Mouse (Mus musculus): ENCODE data around the gene Ubac1. TPM values are rescaled to one million over a fixed set of nuclear protein-coding genes. Genes with fewer than 3 reads are reported as not detected.

Ubac1 gene
- polyA plus RNA-seq, 1 experiment: 128 TPM

DNA sequence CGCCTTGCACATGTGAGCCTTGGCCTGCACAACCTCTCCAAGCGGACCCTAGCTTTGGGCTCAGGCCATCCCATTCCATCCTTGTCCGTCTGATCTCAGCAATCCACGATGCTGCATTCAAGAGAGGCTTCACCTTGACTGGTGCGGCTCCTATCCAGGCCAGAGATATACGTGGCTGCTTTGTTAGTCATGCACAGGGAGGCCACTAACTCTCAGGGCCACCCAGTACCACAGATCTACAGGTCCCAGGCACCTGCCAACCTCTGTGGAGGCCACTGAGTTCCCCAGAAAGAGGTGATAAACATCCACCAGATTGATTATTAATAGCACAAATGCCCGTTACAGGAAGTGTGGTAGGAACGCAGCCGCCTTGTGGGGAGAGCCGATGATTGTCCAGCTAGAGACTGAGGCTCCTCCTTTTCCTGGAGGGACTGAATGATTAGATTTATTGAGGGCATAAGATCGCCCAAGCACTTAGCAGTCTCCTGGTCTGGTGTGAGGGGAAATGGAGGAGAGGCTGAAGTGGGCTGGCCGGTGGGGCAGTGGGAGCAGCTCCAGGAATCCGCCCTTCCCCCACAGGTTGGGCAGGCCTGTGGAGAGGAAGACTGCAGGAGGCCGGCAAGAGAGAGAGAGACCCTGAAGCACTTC lies 19.7 kb upstream of the Ubac1 start:
- Histone ChIP-seq H3K4me2 (ENCODE audit: low read depth) (no peak overlapping the region), H3K79me2 (ENCODE audit: control insufficient read depth, insufficient read depth) (no peaks in the 10 kb centered on the region), H3ac (ENCODE audit: control insufficient read depth, insufficient read length) (no peak overlapping the region), H3K4me3 (no peak overlapping the region), H3K27me3 (ENCODE audit: control insufficient read depth, insufficient read depth, insufficient read length) (peaks cover 92% of the 10 kb centered on the region), H3K36me3 (ENCODE audit: control insufficient read depth, insufficient read depth) (no peaks in the 10 kb centered on the region)
- TF ChIP-seq MYOG (IDR thresholded peaks at IDR 0.05; ENCODE audit: control insufficient read depth in 1 of 3, insufficient read depth in 1 of 3, insufficient read length in 2 of 3, low read depth in 2 of 3) (no peak), SRF (IDR thresholded peaks at IDR 0.05; ENCODE audit: control insufficient read depth, insufficient read length, low read depth) (no peak), USF1 (IDR thresholded peaks at IDR 0.05; ENCODE audit: low read depth) (no peak), CEBPB (IDR thresholded peaks at IDR 0.05; ENCODE audit: insufficient read depth, poor library complexity, severe bottlenecking) (no peak)

- H3K27me3 ChIP-seq (ENCODE audit: control insufficient read depth, insufficient read depth, insufficient read length): peaks cover 91% of the 10 kb centered on the region
- H3K36me3 ChIP-seq (ENCODE audit: control insufficient read depth, insufficient read depth): no peaks in the 10 kb centered on the region
- no peak for TF ChIP-seq TCF3 (IDR thresholded peaks at IDR 0.05; ENCODE audit: insufficient read length, low read depth)
These were observed 18.4 kb upstream of the Ubac1 start for GRCm38 (mm10) chr2:26039951-26040350.

DNA sequence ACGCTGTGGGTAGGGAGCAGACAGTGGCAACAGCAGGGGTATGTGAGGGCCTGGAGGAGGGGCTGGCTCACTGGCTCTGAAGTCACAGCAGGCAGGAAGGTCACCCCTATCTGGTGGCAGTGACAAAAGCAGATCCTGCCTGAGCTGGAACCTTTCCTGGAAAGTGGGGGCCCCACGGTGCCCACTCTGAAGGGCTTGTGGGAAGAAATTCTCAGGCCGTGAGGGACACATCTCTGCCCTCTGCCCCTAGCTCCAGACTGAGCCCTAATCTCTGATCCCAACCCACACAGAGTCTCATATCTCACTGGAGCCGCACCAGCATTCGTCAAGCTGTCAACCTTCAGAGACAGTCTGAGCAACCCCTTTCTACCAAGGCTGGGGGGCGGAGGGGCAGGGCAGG lies 15.8 kb upstream of the Ubac1 start:
- Histone ChIP-seq H3K36me3 (ENCODE audit: control insufficient read depth, insufficient read depth) (no peaks in the 10 kb centered on the region), H3K4me2 (ENCODE audit: low read depth) (no peak overlapping the region), H3K4me3 (no peak overlapping the region), H3K27me3 (ENCODE audit: control insufficient read depth, insufficient read depth, insufficient read length) (peaks cover 96% of the 10 kb centered on the region), H3ac (ENCODE audit: control insufficient read depth, insufficient read length) (no peak overlapping the region), H3K79me2 (ENCODE audit: control insufficient read depth, insufficient read depth) (no peaks in the 10 kb centered on the region)
- TF ChIP-seq REST (IDR thresholded peaks at IDR 0.05; ENCODE audit: insufficient read depth, insufficient read length) (no peak), TCF3 (IDR thresholded peaks at IDR 0.05; ENCODE audit: insufficient read length, low read depth) (no peak), POLR2AphosphoS2 (IDR thresholded peaks at IDR 0.05; ENCODE audit: insufficient read length, low read depth) (no peak), E2F4 (IDR thresholded peaks at IDR 0.05; ENCODE audit: insufficient read depth) (no peak), USF1 (IDR thresholded peaks at IDR 0.05; ENCODE audit: low read depth) (no peak), CEBPB (IDR thresholded peaks at IDR 0.05; ENCODE audit: insufficient read depth, poor library complexity, severe bottlenecking) (no peak), MYOD1 (IDR thresholded peaks at IDR 0.05; ENCODE audit: control insufficient read depth in 1 of 3, insufficient read length in 2 of 3, low read depth in 2 of 3) (no peak), SRF (IDR thresholded peaks at IDR 0.05; ENCODE audit: control insufficient read depth, insufficient read length, low read depth) (no peak), MAX (IDR thresholded peaks at IDR 0.05; ENCODE audit: low read depth) (no peak), MYOG (IDR thresholded peaks at IDR 0.05; ENCODE audit: control insufficient read depth in 1 of 3, insufficient read depth in 1 of 3, insufficient read length in 2 of 3, low read depth in 2 of 3) (no peak), TCF12 (IDR thresholded peaks at IDR 0.05; ENCODE audit: insufficient read depth, poor library complexity, severe bottlenecking) (no peak), POLR2A (IDR thresholded peaks at IDR 0.05; ENCODE audit: insufficient read length, low read depth) (no peak)

More at GRCm38 (mm10) chr2:26039951-26040350, 18.4 kb upstream of the Ubac1 start:
- Histone ChIP-seq H3ac (ENCODE audit: control insufficient read depth, insufficient read length) (no peak overlapping the region), H3K79me2 (ENCODE audit: control insufficient read depth, insufficient read depth) (no peaks in the 10 kb centered on the region), H3K4me3 (no peak overlapping the region), H3K4me2 (ENCODE audit: low read depth) (no peak overlapping the region)

DNA sequence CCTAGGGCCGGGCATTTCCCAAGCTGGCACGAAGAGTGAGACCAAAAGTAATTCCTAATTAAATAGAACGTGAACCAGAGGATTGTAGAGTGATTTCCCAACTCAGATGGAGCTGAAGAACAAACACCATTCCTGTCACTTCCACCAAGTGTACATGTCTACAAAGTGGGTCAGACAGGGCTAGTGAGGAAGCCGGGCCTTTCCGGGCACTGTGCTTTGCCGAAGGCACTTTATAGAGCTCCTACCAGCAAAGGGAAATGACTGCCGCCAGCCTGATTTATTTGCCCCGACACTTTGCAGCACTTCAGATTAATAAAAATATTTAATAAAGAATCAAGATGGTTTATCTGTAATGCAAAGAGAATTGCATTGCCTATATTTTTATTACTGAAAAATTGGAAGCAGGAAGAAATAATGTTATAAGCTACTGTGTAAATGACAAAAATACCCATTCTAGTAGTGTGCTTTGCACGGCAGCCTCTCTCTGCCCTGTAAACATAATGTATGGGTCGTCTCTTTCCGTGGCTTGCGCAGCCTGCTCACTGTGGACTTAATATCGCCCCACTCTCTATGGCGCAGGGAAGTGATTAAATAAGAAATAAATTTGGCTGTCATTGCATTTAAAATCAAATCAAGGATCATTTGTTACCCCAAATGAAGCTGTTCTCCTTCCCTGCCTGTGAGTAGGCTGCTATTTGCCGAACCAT lies 12.9 kb upstream of the Ubac1 start:
- Histone ChIP-seq H3K4me2 (ENCODE audit: low read depth) (no peak overlapping the region), H3K79me2 (ENCODE audit: control insufficient read depth, insufficient read depth) (no peaks in the 10 kb centered on the region), H3K36me3 (ENCODE audit: control insufficient read depth, insufficient read depth) (no peaks in the 10 kb centered on the region), H3K27me3 (ENCODE audit: control insufficient read depth, insufficient read depth, insufficient read length) (peaks cover 78% of the 10 kb centered on the region), H3K4me3 (no peak overlapping the region), H3ac (ENCODE audit: control insufficient read depth, insufficient read length) (no peak overlapping the region)
- TF ChIP-seq REST (IDR thresholded peaks at IDR 0.05; ENCODE audit: insufficient read depth, insufficient read length) (no peak), POLR2A (IDR thresholded peaks at IDR 0.05; ENCODE audit: insufficient read length, low read depth) (no peak)

DNA sequence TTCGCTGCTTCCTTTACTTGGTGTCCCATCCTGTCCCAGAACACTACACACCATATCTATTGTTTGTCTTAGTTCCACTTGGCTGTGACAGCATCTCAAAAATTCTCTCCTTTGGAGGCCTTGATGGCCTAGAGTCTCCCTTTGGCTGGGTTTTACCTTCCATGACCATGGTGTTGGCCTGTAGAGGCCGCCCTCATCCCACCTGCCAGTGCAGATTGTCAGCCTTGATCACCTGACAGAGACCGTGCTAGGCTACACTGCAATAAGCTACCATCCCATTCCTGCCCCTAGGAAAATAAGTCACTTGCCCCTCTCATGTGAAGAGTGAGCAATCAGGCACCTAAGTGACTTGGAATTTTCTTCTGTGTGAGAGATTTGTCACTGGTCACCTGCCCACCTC lies 8.7 kb upstream of the Ubac1 start:
- Histone ChIP-seq H3K4me2 (ENCODE audit: low read depth) (no peak overlapping the region), H3K36me3 (ENCODE audit: control insufficient read depth, insufficient read depth) (no peaks in the 10 kb centered on the region), H3ac (ENCODE audit: control insufficient read depth, insufficient read length) (no peak overlapping the region), H3K4me3 (no peak overlapping the region), H3K79me2 (ENCODE audit: control insufficient read depth, insufficient read depth) (no peaks in the 10 kb centered on the region), H3K27me3 (ENCODE audit: control insufficient read depth, insufficient read depth, insufficient read length) (peaks cover 60% of the 10 kb centered on the region)
- TF ChIP-seq REST (IDR thresholded peaks at IDR 0.05; ENCODE audit: insufficient read depth, insufficient read length) (no peak), USF1 (IDR thresholded peaks at IDR 0.05; ENCODE audit: low read depth) (no peak), CEBPB (IDR thresholded peaks at IDR 0.05; ENCODE audit: insufficient read depth, poor library complexity, severe bottlenecking) (no peak), E2F4 (IDR thresholded peaks at IDR 0.05; ENCODE audit: insufficient read depth) (no peak), MYOG (IDR thresholded peaks at IDR 0.05; ENCODE audit: control insufficient read depth in 1 of 3, insufficient read depth in 1 of 3, insufficient read length in 2 of 3, low read depth in 2 of 3) (no peak), TCF3 (IDR thresholded peaks at IDR 0.05; ENCODE audit: insufficient read length, low read depth) (no peak), TCF12 (IDR thresholded peaks at IDR 0.05; ENCODE audit: insufficient read depth, poor library complexity, severe bottlenecking) (no peak)

Data from myocyte (in vitro differentiated cells).